Mouse (Mus musculus) natural killer cell, adult 2 months (primary cell): ENCODE measurements around the gene Ckmt2.

Source experiments
- DNase-seq, 2 experiments: peaks; one replicate each; pipeline ENCODE4 v3.0.0; 2022; ENCODE audit warnings: low spot score in 2 of 2

The Ckmt2 gene

DNA sequence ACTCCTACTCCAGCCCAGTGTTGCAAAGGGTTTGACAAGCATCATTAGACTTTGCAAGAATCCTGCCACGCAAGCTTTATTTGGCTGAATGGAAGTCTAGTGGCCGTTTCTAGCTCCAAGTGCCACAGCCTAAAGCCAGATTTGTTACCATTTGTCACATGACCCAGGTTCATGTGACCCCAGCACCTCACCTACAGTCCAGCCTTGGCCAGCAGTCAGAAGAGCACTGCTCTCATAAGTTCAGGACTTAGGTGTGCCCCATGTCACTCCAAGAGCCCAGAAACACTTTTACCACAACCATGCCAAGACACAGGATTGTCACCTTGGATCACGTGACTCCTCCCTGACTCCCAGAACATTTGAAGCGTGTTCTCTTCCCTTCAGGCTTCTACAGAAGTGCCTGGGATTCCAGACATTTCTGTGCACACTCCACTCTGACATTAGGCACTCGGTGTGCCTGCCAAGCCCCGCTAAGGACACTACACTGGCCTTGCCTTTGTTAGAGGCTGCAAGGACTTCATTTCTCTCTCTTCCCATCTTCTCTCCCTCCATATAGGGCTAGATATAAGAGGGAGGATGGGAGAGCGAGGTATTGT, 2.9 kb downstream of the Ckmt2 start:
- no peak for DNase-seq

- no peak for DNase-seq
Measured at GRCm38 (mm10) chr13:91868577-91868976, 8.1 kb downstream of the Ckmt2 start.

- DNase-seq: peak in 1 of 2 experiments; percentile 12
Measured at GRCm38 (mm10) chr13:91858835-91859234, 17.9 kb downstream of the Ckmt2 start.

DNA sequence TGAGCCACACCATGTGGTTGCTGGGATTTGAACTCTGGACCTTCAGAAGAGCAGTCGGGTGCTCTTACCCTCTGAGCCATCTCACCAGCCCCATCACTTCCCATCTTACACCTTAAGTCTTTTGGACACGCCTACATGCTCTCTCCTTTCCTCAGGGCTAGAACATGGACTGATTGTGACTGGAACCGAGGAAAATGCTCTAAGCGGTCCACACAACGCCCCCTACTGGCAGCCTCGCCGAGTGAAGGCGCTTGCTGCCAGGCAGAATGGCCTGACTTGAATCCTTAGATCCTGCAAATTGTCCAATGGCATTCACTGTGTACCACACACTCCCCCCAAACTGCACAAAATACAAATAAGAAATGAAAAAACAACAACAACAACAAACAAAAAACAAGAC, 19.3 kb downstream of the Ckmt2 start:
- no peak for DNase-seq

- DNase-seq: no peak
Measured at GRCm38 (mm10) chr13:91854412-91854811, 22.3 kb downstream of the Ckmt2 start.

DNA sequence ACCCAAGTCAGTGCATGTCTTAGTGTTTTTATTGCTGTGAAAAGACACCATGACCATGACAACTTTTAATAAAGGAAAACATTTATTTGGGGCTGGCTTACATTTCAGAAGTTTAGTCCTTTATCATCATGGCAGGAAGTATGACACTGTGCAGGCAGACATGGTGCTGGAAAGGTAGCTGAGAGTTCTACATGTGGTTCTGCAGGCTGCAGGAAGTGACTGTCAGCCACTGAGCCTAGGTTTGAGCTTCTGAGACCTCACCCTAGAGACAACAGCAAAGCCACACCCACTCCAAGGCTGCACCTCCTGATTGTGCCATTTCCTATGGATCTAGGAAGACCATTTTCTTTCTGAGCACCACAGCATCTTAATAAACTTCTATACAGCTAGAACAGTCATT, 48.8 kb downstream of the Ckmt2 start:
- no peak for DNase-seq

GRCm38 (mm10) chr13:91826066-91826465, 50.6 kb downstream of the Ckmt2 start:
- DNase-seq: no peak

- no peak for DNase-seq
Measured at GRCm38 (mm10) chr13:91824845-91825550, 51.7 kb downstream of the Ckmt2 start.

DNA sequence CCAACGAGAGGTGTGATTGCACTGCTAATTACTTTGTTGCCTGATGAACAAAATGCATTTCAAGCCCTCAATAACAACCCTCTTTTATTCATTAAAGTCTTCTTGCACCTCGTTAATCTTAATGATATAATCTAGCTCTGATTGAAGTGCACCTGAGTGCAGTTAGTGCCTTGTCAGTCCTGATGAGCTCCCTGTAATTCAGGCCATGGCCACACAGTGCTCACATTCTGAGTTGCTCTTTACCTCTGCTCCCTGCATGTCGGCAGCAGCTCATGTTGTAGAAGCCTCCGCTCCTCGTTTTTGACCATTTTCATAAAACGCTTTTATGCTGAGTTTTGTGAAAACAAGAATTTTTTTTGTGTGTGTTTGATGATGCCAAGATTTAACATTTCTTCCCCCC, 53.0 kb downstream of the Ckmt2 start:
- DNase-seq: no peak

GRCm38 (mm10) chr13:91814670-91815069, 62.0 kb downstream of the Ckmt2 start:
- DNase-seq: no peak

DNA sequence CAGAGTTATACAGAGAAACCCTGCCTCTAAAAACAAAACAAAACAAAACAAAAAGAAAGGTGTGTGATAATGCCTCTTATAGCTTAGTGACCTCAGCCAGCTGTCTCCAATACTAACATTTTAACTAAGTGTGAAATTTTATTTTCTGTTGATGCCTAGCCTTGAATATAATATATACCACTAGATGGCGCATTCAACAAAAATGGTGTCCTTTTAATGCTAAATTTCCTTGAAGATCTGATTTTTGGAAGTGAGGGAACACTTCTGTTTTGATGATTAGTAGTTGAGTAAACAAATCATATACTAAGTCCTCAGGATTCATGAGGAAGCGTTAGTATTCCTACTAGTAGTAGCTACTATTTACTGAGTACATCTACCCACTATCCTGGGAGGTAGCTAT, 67.2 kb downstream of the Ckmt2 start:
- no peak for DNase-seq

- DNase-seq: no peak
Measured at GRCm38 (mm10) chr13:91807874-91808575, 68.7 kb downstream of the Ckmt2 start.

GRCm38 (mm10) chr13:91807155-91807839, 69.4 kb downstream of the Ckmt2 start, which contains the start of gene Zcchc9:
TSS of gene Zcchc9 (minus strand) at chr13:91807705.
- peak; percentile 86 to 88 for DNase-seq
